Mouse (Mus musculus): ENCODE data around the gene Tnfaip1. TPM values are rescaled to one million over a fixed set of nuclear protein-coding genes. Genes with fewer than 3 reads are reported as not detected.

Tnfaip1 gene
- polyA plus RNA-seq, 1 experiment from 2014 or later, result 16.9 TPM

Other genes starting within 250 kb of the Tnfaip1 start
- gene BC030499, start 245.5 kb downstream of the Tnfaip1 start, polyA plus RNA-seq (2015; fragmentation: Nextera tagmentation; extraction: Ambion mirVana), result 0.06 and 0.13 TPM in 2 replicates
- gene Spag5, start 234.8 kb downstream of the Tnfaip1 start, polyA plus RNA-seq (2015; fragmentation: Nextera tagmentation; extraction: Ambion mirVana), result 33.0 and 33.7 TPM in 2 replicates
- gene Aldoc, start 213.4 kb downstream of the Tnfaip1 start, polyA plus RNA-seq (2015; fragmentation: Nextera tagmentation; extraction: Ambion mirVana), result 15.0 and 19.6 TPM in 2 replicates
- gene Pigs, start 207.9 kb downstream of the Tnfaip1 start, polyA plus RNA-seq (2015; fragmentation: Nextera tagmentation; extraction: Ambion mirVana), result 31.2 and 36.0 TPM in 2 replicates
- 22.7 and 24.1 TPM in 2 replicates for gene Unc119, start 192.8 kb downstream of the Tnfaip1 start, polyA plus RNA-seq (2015; fragmentation: Nextera tagmentation; extraction: Ambion mirVana)
- gene Foxn1, start 149.8 kb downstream of the Tnfaip1 start, polyA plus RNA-seq (2015; fragmentation: Nextera tagmentation; extraction: Ambion mirVana), result not detected in 2 replicates
- 0.04 and 0.07 TPM in 2 replicates for gene Slc13a2, start 114.1 kb downstream of the Tnfaip1 start, polyA plus RNA-seq (2015; fragmentation: Nextera tagmentation; extraction: Ambion mirVana)
- gene Slc46a1, start 70.6 kb downstream of the Tnfaip1 start, polyA plus RNA-seq (2015; fragmentation: Nextera tagmentation; extraction: Ambion mirVana), result 7.3 and 8.7 TPM in 2 replicates
- 0.12 and 0.14 TPM in 2 replicates for gene Sarm1, start 38.6 kb downstream of the Tnfaip1 start, polyA plus RNA-seq (2015; fragmentation: Nextera tagmentation; extraction: Ambion mirVana)
- 977 and 1,120 TPM in 2 replicates for gene Vtn, start 37.2 kb downstream of the Tnfaip1 start, polyA plus RNA-seq (2015; fragmentation: Nextera tagmentation; extraction: Ambion mirVana)
- 0.25 and 0.26 TPM in 2 replicates for gene Sebox, start 32.9 kb downstream of the Tnfaip1 start, polyA plus RNA-seq (2015; fragmentation: Nextera tagmentation; extraction: Ambion mirVana)
- 17.0 and 17.2 TPM in 2 replicates for gene Tmem199, start 24.2 kb downstream of the Tnfaip1 start, polyA plus RNA-seq (2015; fragmentation: Nextera tagmentation; extraction: Ambion mirVana)
- gene Poldip2, start 24.1 kb downstream of the Tnfaip1 start, polyA plus RNA-seq (2015; fragmentation: Nextera tagmentation; extraction: Ambion mirVana), result 62.5 and 63.6 TPM in 2 replicates
- gene Ift20, start within 50 bp of the Tnfaip1 start, polyA plus RNA-seq (2015; fragmentation: Nextera tagmentation; extraction: Ambion mirVana), result 61.2 and 61.4 TPM in 2 replicates
- gene Tmem97, start 14.4 kb upstream of the Tnfaip1 start, polyA plus RNA-seq (2015; fragmentation: Nextera tagmentation; extraction: Ambion mirVana), result 101 and 110 TPM in 2 replicates
- gene Nlk, start 161.0 kb upstream of the Tnfaip1 start, polyA plus RNA-seq (2015; fragmentation: Nextera tagmentation; extraction: Ambion mirVana), result 3.2 TPM in 2 replicates
- gene Ccnq, start 215.4 kb upstream of the Tnfaip1 start, polyA plus RNA-seq (2015; fragmentation: Nextera tagmentation; extraction: Ambion mirVana), result 13.1 and 15.1 TPM in 2 replicates

Data from liver, embryonic 16.5 days (tissue).